Mouse (Mus musculus) forebrain, embryonic 12.5 days (tissue): ENCODE results near the gene Dph6. TPM values are rescaled to one million over a fixed set of nuclear protein-coding genes. Genes with fewer than 3 reads are reported as not detected.
"Not testable (repeated sequence)": the region's sequence is repeated elsewhere in the genome, so short reads cannot be mapped to it uniquely, and the experiment has no call there.

Source experiments
- ATAC-seq: fragments of 200-750 bp; cut with Nextera tagmentation; 2 replicates; pipeline ENCODE4 v1.8.0; 2017; ENCODE audit warnings: moderate TSS enrichment; ENCODE audit not compliant: low FRiP score
- H3K27ac ChIP-seq: fragments of 300-500 bp; sonication (generic); 2 replicates; pipeline ENCODE4 v1.5.1; 2016; ENCODE audit warnings: mild to moderate bottlenecking
- H3K27me3 ChIP-seq: fragments of 300-500 bp; sonication (generic); 2 replicates; pipeline ENCODE4 v1.6.1; 2016; ENCODE audit warnings: mild to moderate bottlenecking
- H3K36me3 ChIP-seq: fragments of 300-500 bp; sonication (generic); replicated peaks from 2 replicates; pipeline ENCODE4 v1.6.1; 2016; ENCODE audit warnings: mild to moderate bottlenecking
- H3K4me1 ChIP-seq: fragments of 300-500 bp; sonication (generic); 2 replicates; pipeline ENCODE4 v1.6.1; 2016
- H3K4me2 ChIP-seq: fragments of 300-500 bp; sonication (generic); 2 replicates; pipeline ENCODE4 v1.6.1; 2016; ENCODE audit warnings: mild to moderate bottlenecking, moderate library complexity
- H3K4me3 ChIP-seq: fragments of 300-500 bp; sonication (generic); replicated peaks from 2 replicates; pipeline ENCODE4 v1.5.1; 2016; ENCODE audit warnings: mild to moderate bottlenecking
- H3K9ac ChIP-seq: fragments of 300-500 bp; sonication (generic); 2 replicates; pipeline ENCODE4 v1.6.1; 2016; ENCODE audit warnings: mild to moderate bottlenecking
- H3K9me3 ChIP-seq: fragments of 300-500 bp; sonication (generic); 2 replicates; pipeline ENCODE4 v1.6.1; 2016
- WGBS: fragments of 180-500 bp; shearing (Covaris S2); methylation state at CpG from one replicate; pipeline ENCODE4 v1.1.7; 2016; 5-methylcytosine and 5-hydroxymethylcytosine counted together
- polyA plus RNA-seq: library from polyadenylated mRNA; unstranded; fragments of >200 nt; fragmentation: Nextera tagmentation; extraction: Ambion mirVana; gene quantifications from 2 replicates; pipeline ENCODE4 v1.2.1, GENCODE M21; 2016

Gene Dph6
- polyA plus RNA-seq, 1 experiment from 2014 or later: 21.7 TPM

DNA sequence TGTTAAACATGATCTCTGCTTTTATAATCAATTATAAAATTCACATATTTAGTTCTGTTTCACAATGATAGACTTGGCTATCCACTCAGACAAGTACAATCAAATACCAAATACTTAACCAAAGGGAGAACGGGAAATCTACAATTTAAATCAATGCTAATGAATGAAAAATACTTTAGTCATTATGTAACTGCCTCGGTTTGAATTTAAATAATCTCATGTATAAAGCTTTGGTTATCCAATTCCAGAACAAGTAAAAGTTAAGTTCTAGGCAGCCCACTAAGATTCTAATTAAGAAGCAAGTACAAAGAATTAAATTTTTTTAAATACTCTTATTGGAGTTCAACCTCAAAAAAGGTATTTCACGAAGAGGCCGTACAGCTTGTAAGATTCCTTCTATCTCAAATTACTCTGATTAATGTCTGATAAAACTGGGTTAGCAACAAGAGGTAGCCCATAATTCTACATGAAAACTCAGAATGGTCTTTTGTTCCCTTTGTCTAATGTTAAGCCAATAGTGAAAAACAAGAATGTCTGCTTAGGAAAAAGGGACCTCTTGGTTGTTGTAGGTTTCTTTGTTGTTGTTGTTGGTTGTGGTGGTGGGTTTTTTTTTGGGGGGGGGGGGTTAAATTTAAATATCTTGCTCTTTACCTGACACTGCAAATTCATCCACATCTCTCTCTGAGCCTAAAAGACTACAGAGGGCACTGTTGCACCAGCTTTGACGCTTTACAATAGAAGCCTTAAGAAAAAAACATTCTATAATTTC lies 32.8 kb downstream of the Dph6 start:
- no peaks in the 10 kb centered on the region for H3K27me3 ChIP-seq
- no peak overlapping the region for H3K4me3 ChIP-seq
- no peaks in the 10 kb centered on the region for H3K9me3 ChIP-seq
- no peaks in the 10 kb centered on the region for H3K36me3 ChIP-seq
- H3K4me1 ChIP-seq: peaks cover 12% of the 10 kb centered on the region
- WGBS: 20% methylated on average over 5 of the region's 5 CpGs
- peak overlapping the region; percentile 10; the same call in 1 of the 2 replicates for H3K4me2 ChIP-seq
- no peak overlapping the region for H3K27ac ChIP-seq
- no peak overlapping the region for H3K9ac ChIP-seq
- ATAC-seq: peak; percentile 61

DNA sequence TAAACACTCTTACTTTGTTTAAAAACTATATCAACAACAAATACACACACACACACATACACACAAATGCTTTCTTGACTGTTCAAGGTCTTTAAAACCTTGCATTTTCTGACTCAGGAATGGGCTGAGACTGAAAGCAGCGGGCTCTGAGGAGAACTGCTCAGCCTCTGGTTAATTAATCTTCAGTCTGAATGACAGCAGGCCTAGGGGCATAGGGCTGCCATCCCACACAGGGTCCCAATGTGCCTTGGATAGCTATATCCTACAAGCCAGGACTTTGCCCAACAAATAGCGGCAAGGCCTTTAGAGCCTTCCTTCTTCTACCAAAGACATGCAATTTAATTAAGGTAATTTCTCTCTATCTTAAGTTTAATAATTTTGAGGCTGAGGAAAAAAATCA lies 43.2 kb downstream of the Dph6 start:
- no peaks in the 10 kb centered on the region for H3K36me3 ChIP-seq
- peak; percentile 63; the same call in 1 of the 2 replicates for ATAC-seq
- H3K4me3 ChIP-seq: no peak overlapping the region
- H3K4me2 ChIP-seq: no peak overlapping the region
- no peaks in the 10 kb centered on the region for H3K27me3 ChIP-seq
- peaks cover 10% of the 10 kb centered on the region for H3K4me1 ChIP-seq
- 14% methylated on average over 2 of the region's 2 CpGs for whole genome bisulfite sequencing
- H3K9ac ChIP-seq: no peak overlapping the region
- no peaks in the 10 kb centered on the region for H3K9me3 ChIP-seq
- no peak overlapping the region for H3K27ac ChIP-seq

DNA sequence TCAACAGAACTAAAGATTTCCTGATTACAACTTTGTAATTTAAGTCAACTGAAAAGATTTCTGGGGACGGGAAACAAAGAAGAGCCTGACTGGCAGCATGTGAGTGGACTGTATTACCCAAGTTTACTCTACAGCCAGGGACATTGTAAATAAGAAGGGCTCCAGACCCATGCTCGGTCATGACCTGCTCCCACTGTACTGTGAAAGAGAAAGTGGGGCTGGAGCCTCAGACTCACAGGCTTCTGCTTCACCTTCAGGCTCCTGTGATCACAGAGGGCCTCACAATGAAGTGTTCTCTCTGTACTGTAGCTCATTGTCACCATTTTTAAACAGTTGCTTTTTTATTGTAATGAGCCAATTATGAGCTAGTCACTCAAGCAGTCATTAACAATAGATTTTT lies 44.7 kb downstream of the Dph6 start:
- no peak overlapping the region for H3K9ac ChIP-seq
- WGBS: 10% methylated on average over 2 of the region's 2 CpGs
- H3K36me3 ChIP-seq: no peaks in the 10 kb centered on the region
- H3K4me1 ChIP-seq: peaks cover 10% of the 10 kb centered on the region
- no peaks in the 10 kb centered on the region for H3K9me3 ChIP-seq
- peak overlapping the region; percentile 63; the same call in 1 of the 2 replicates for H3K27ac ChIP-seq
- no peak overlapping the region for H3K4me3 ChIP-seq
- no peak overlapping the region for H3K4me2 ChIP-seq
- no peaks in the 10 kb centered on the region for H3K27me3 ChIP-seq
- ATAC-seq: peak; percentile 87

DNA sequence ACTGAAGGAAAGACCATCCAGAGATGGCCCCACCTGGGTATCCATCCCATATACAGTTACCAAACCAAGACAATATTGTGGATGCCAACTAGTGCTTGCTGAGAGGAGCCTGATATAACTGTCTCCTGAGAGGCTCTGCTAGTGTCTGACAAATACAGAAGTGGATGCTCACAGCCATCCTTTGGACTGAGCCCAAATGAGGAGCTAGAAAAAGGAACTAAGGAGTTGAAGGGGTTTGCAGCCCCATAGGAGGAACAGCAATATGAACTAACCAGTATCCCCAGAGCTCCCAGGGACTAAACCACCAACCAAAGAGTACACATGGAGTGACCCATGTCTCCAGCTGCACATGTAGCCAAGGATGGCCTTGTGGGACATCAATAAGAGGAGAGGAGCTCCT lies 49.6 kb downstream of the Dph6 start:
- not testable (repeated sequence) for ATAC-seq, H3K9me3 ChIP-seq

DNA sequence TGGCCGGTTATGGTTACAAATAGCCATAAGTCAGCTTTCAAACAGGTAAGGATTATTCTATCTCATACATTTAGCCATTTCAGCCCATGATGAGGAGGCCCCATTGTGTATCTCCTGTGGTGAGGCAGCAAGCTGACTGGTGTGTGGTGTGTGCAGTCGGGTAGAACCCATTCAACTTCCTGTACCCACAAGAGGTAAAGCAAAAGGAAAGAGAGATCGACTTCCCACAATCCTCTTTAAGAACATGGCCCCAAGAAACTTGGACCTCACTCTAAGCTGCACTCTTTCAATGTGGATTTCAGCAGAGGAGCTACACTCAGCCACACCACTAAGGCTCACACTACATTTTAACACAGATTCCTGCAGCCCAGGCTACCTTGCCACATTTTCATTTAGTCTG lies 53.6 kb downstream of the Dph6 start:
- H3K9me3 ChIP-seq: no peaks in the 10 kb centered on the region
- no peak overlapping the region for H3K4me3 ChIP-seq
- WGBS: 91% methylated on average over 3 of the region's 3 CpGs
- no peak for ATAC-seq
- H3K4me2 ChIP-seq: no peak overlapping the region
- H3K27ac ChIP-seq: no peak overlapping the region
- no peaks in the 10 kb centered on the region for H3K36me3 ChIP-seq
- H3K4me1 ChIP-seq: no peaks in the 10 kb centered on the region
- no peak overlapping the region for H3K9ac ChIP-seq
- H3K27me3 ChIP-seq: no peaks in the 10 kb centered on the region

More for the DNA sequence above, 49.6 kb downstream of the Dph6 start:
- not testable (repeated sequence) for H3K36me3 ChIP-seq, H3K9ac ChIP-seq, H3K4me3 ChIP-seq, H3K27ac ChIP-seq, H3K4me2 ChIP-seq, H3K27me3 ChIP-seq, H3K4me1 ChIP-seq

DNA sequence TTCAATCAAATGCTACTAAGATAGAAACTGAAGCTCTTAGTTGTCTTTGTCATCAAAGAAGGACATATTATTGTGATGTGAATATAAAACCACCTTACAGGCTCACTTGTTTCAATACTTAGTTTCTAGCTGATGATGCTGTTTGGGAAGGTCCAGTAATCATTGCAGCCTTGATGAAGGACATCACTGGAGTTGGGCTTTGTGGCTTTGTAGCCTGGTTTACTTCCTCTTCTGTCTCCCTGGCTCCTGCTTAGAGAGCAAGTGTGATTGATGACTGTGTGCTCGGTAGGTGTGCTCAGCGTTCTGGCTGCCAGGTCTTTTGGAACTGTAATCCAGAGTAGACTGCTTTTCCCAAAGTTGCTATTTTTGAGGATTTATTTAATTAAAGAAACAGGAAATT lies 55.0 kb downstream of the Dph6 start:
- H3K4me3 ChIP-seq: no peak overlapping the region
- no peaks in the 10 kb centered on the region for H3K4me1 ChIP-seq
- no peak overlapping the region for H3K9ac ChIP-seq
- H3K4me2 ChIP-seq: no peak overlapping the region
- WGBS: 91% methylated on average over 2 of the region's 2 CpGs
- no peaks in the 10 kb centered on the region for H3K9me3 ChIP-seq
- no peaks in the 10 kb centered on the region for H3K36me3 ChIP-seq
- no peak overlapping the region for H3K27ac ChIP-seq
- H3K27me3 ChIP-seq: no peaks in the 10 kb centered on the region
- ATAC-seq: no peak

DNA sequence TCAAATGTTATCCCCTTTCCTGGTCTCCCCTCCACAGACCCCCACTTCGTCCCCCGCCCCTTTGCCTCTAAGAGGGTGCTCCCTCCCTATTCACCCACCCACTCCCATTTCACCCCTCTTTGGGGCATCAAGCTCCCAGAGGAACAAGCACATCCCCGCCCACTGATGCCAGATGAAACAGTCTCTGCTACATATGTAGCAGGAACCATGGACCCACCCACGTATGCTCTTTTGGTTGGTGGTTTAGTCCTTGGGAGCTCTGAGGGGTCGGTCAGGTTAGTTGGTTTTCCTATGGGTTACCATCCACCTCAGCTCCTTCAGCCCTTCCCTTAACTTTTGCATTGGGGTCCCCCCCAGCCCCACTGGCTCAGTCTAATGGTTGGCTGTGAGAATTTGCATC lies 61.4 kb downstream of the Dph6 start:
- Histone ChIP-seq H3K27me3 (no peaks in the 10 kb centered on the region), H3K4me3 (no peak overlapping the region), H3K9ac (no peak overlapping the region), H3K9me3 (no peaks in the 10 kb centered on the region), H3K36me3 (no peaks in the 10 kb centered on the region), H3K27ac (no peak overlapping the region), H3K4me1 (no peaks in the 10 kb centered on the region), H3K4me2 (no peak overlapping the region)
- WGBS: 84% methylated on average over 5 of the region's 5 CpGs
- ATAC-seq: no peak

DNA sequence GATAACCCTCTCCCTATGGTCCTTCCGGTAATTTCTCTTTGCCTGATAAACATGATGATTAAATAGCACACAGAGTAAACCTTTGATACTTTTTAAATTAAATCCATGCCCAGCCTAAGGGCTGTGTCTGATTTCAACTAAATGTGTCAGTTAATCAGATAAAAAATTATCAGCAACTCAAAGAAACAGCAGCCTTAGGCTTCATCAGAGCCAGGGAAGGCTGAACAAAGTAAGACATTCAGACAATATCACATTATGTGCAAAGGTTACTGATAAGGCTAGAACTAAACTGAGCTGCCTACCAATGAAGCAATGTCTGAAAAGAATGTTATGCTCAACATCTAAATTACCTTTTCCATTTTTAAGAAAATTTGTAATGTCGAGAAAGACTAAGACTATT lies 74.0 kb downstream of the Dph6 start:
- 87% methylated on average over 2 of the region's 2 CpGs for WGBS
- Histone ChIP-seq H3K4me1 (no peaks in the 10 kb centered on the region), H3K9me3 (no peaks in the 10 kb centered on the region), H3K4me2 (no peak overlapping the region), H3K36me3 (no peaks in the 10 kb centered on the region), H3K27ac (no peak overlapping the region), H3K4me3 (no peak overlapping the region), H3K9ac (no peak overlapping the region), H3K27me3 (no peaks in the 10 kb centered on the region)
- no peak for ATAC-seq

DNA sequence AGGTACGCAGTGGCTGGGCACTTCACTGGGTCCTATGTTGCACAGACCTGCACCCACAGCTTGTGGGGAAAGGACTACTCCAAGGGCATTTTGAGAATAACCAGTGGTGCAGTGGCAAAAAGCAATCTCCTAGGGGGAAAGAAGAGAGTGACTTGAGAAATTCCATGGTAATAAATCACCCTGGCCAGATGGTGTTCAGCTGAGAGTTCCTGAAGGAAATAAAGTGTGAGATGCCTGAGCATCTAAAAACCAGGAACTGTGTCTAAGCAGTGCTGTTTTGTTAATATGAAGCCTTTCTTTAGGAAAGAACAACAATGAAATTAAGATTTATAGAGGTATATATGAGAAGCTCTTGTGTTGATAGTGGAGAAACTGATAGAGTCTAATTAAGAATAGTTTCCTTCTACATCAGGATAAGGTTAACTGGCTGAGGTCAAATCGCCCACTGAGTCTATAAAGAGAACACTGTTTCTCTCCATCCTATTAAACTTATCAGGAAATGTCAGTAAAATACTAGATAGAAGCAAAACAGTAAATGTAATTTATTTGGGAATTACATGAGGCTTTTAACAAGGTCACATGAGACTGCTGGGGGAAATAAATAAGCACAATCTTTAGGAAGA lies 111.7 kb downstream of the Dph6 start:
- no peaks in the 10 kb centered on the region for H3K27me3 ChIP-seq
- H3K9me3 ChIP-seq: no peaks in the 10 kb centered on the region
- H3K4me1 ChIP-seq: no peaks in the 10 kb centered on the region; the same call in 1 of the 2 replicates
- H3K27ac ChIP-seq: no peak overlapping the region
- no peak overlapping the region for H3K4me2 ChIP-seq
- H3K9ac ChIP-seq: no peak overlapping the region
- ATAC-seq: no peak
- H3K36me3 ChIP-seq: no peaks in the 10 kb centered on the region
- WGBS: 85% methylated on average over 2 of the region's 2 CpGs
- H3K4me3 ChIP-seq: no peak overlapping the region

DNA sequence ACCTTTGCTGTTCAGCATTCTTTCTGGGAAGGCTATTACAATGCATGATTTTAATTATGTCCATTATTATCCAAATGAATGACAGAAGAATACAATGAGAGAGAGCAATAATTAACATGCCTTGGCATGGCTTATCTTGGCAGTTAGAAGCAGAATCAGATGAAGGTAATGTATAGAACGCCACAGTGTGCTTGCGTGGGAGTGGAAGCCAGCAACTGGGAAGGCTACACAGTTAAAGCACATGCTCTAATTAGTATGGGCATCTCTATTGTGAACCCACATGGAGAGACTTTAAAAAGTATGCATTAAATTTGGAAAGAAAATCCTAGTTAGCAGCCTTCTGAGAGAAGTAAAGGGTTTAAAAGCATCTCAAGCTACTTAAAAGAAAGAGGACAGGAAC lies 112.4 kb downstream of the Dph6 start:
- Histone ChIP-seq H3K36me3 (no peaks in the 10 kb centered on the region), H3K27ac (no peak overlapping the region), H3K27me3 (no peaks in the 10 kb centered on the region), H3K9me3 (no peaks in the 10 kb centered on the region), H3K4me3 (no peak overlapping the region), H3K4me2 (no peak overlapping the region), H3K9ac (no peak overlapping the region), H3K4me1 (no peaks in the 10 kb centered on the region; the same call in 1 of the 2 replicates)
- WGBS: 43% methylated on average over 2 of the region's 2 CpGs
- ATAC-seq: no peak

DNA sequence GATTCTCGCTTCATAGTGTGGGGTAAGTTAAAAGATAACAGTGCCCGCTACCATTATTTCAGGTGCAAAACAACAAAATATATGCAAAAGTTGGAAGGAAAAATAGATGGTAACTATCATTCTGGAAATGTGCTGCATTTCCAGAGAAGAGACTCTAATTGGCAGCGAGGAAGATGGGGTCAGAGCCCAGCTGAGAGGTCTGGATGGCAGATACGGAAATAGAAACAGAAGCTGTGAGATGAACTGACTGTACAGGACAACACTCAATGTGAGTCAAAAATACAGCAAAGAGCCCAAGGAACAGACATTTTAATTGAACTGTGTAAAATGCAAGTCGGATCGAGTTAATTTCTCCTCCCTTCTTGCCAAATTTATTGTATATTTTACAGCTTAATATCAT lies 114.3 kb downstream of the Dph6 start:
- H3K4me3 ChIP-seq: no peak overlapping the region
- no peak for ATAC-seq
- no peak overlapping the region for H3K4me2 ChIP-seq
- H3K27me3 ChIP-seq: no peaks in the 10 kb centered on the region
- no peak overlapping the region for H3K9ac ChIP-seq
- H3K9me3 ChIP-seq: no peaks in the 10 kb centered on the region
- no peaks in the 10 kb centered on the region; the same call in 1 of the 2 replicates for H3K4me1 ChIP-seq
- WGBS: 91% methylated on average over 6 of the region's 6 CpGs
- no peak overlapping the region for H3K27ac ChIP-seq
- H3K36me3 ChIP-seq: no peaks in the 10 kb centered on the region

DNA sequence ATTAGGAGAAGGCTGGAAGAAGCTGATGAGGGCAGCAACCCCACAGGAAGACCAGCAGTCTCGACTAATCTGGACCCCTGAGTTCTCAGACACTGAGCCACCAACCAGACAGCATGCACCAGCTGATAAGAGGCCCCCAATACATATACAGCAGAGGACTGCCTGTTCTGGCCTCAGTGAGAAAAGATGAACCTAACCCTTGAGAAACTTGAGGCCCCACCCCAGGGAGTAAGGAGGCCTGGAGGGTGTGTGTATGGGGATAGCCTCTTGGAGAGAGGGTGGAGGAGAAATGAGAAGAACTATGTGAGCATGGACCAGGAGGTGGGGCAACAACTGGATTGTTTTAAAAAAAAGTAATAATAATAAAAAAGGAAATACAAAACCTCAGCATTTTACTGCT lies 118.7 kb downstream of the Dph6 start:
- H3K4me2 ChIP-seq: no peak overlapping the region
- no peak for ATAC-seq
- no peak overlapping the region for H3K9ac ChIP-seq
- WGBS: 74% methylated on average over 1 of the region's 1 CpGs
- no peak overlapping the region for H3K27ac ChIP-seq
- H3K27me3 ChIP-seq: no peaks in the 10 kb centered on the region
- no peak overlapping the region for H3K4me3 ChIP-seq
- no peaks in the 10 kb centered on the region for H3K4me1 ChIP-seq
- no peaks in the 10 kb centered on the region for H3K36me3 ChIP-seq
- H3K9me3 ChIP-seq: no peaks in the 10 kb centered on the region
